Mouse (Mus musculus): ENCODE data around the gene 2010315B03Rik. TPM values are rescaled to one million over a fixed set of nuclear protein-coding genes. Genes with fewer than 3 reads are reported as not detected.

2010315B03Rik gene
- total RNA-seq, 2 experiments from 2014 or later: 21.2 to 22.7 TPM

Other genes with a start within 250 kb of the 2010315B03Rik start
- 1 to 10 TPM; 1.4 to 1.6 TPM for gene Ccr2, start 210.7 kb downstream of the 2010315B03Rik start, total RNA-seq (2021)
- gene Ccr5, start 191.2 kb downstream of the 2010315B03Rik start, total RNA-seq (2021): 1 to 10 TPM; 1.6 to 3.2 TPM
- 100 to 1,000 TPM; 163 to 165 TPM for gene Ppp2r3d, start 164.2 kb upstream of the 2010315B03Rik start, total RNA-seq (2021)
- gene Gm21836, start 181.1 kb upstream of the 2010315B03Rik start, total RNA-seq (2021): not detected

All from adrenal gland, postnatal 4 days (tissue).